Mouse (Mus musculus) liver, embryonic 11.5 days (tissue): ENCODE measurements around the gene Frmd4b. TPM values are rescaled to one million over a fixed set of nuclear protein-coding genes. Genes with fewer than 3 reads are reported as not detected.

Experiments used
- ATAC-seq: fragments of 200-750 bp; cut with Nextera tagmentation; replicated peaks from 2 replicates; pipeline ENCODE4 v1.8.0; 2017; ENCODE audit warnings: moderate number of reproducible peaks, mild to moderate bottlenecking, moderate TSS enrichment, moderate library complexity; ENCODE audit not compliant: low FRiP score
- DNase-seq: peaks from one replicate; pipeline ENCODE4 v3.0.0-alpha.2; 2017; ENCODE audit warnings: low spot score
- H3K27ac ChIP-seq: fragments of 300-500 bp; sonication (generic); 2 replicates; pipeline ENCODE4 v1.5.1; 2014; ENCODE audit warnings: mild to moderate bottlenecking, low read depth, low read length, control low read depth
- H3K27me3 ChIP-seq: fragments of 300-500 bp; sonication (generic); replicated peaks from 2 replicates; pipeline ENCODE4 v1.6.1; 2014; ENCODE audit warnings: low read length, mixed read lengths; ENCODE audit not compliant: control insufficient read depth, insufficient read depth
- H3K36me3 ChIP-seq: fragments of 300-500 bp; sonication (generic); 2 replicates; pipeline ENCODE4 v1.6.1; 2014; ENCODE audit warnings: mild to moderate bottlenecking, low read length, moderate library complexity, mixed read lengths; ENCODE audit not compliant: control insufficient read depth, insufficient read depth
- H3K4me1 ChIP-seq: fragments of 300-500 bp; sonication (generic); replicated peaks from 2 replicates; pipeline ENCODE4 v1.6.1; 2014; ENCODE audit warnings: low read length, mixed read lengths; ENCODE audit not compliant: control insufficient read depth, insufficient read depth
- H3K4me2 ChIP-seq: fragments of 300-500 bp; sonication (generic); 2 replicates; pipeline ENCODE4 v1.6.1; 2014; ENCODE audit warnings: mild to moderate bottlenecking, control low read depth, moderate library complexity
- H3K4me3 ChIP-seq: fragments of 300-500 bp; sonication (generic); 2 replicates; pipeline ENCODE4 v1.5.1; 2014; ENCODE audit warnings: low read depth, low read length, control low read depth
- H3K9ac ChIP-seq: fragments of 300-500 bp; sonication (generic); 2 replicates; pipeline ENCODE4 v1.6.1; 2014; ENCODE audit warnings: low read depth, low read length, control low read depth
- H3K9me3 ChIP-seq: fragments of 300-500 bp; sonication (generic); 2 replicates; pipeline ENCODE4 v1.6.1; 2016; ENCODE audit warnings: low read length, inconsistent platforms, mixed read lengths; ENCODE audit not compliant: control insufficient read depth
- WGBS: fragments of 180-500 bp; shearing (Covaris S2); extraction: QIAGEN DNeasy Blood & Tissue Kit; methylation state at CpG from one replicate; pipeline ENCODE4 v1.1.7; 2014; 5-methylcytosine and 5-hydroxymethylcytosine counted together
- polyA plus RNA-seq: library from polyadenylated mRNA; unstranded; fragments of >200 nt; fragmentation: Nextera tagmentation; extraction: Ambion mirVana; gene quantifications from 2 replicates; pipeline ENCODE4 v1.2.1, GENCODE M21; 2014

Frmd4b gene
- polyA plus RNA-seq, 1 experiment from 2014 or later, result 16.6 TPM

GRCm38 (mm10) chr6:97507893-97508292, 109.4 kb downstream of the Frmd4b start:
- 90% methylated on average over 3 of the region's 3 CpGs for WGBS
- Histone ChIP-seq H3K27me3 (no peaks in the 10 kb centered on the region), H3K36me3 (no peaks in the 10 kb centered on the region), H3K4me3 (no peak overlapping the region), H3K4me2 (no peak overlapping the region), H3K4me1 (no peaks in the 10 kb centered on the region), H3K9ac (no peak overlapping the region), H3K27ac (no peak overlapping the region), H3K9me3 (no peaks in the 10 kb centered on the region)
- no peak for DNase-seq
- ATAC-seq, result no peak

- ATAC-seq (no peak), DNase-seq (no peak)
- 33% methylated on average over 15 of the region's 15 CpGs for WGBS
- Histone ChIP-seq H3K4me1 (no peaks in the 10 kb centered on the region), H3K27ac (no peak overlapping the region), H3K4me2 (no peak overlapping the region), H3K9ac (no peak overlapping the region), H3K4me3 (no peak overlapping the region), H3K9me3 (no peaks in the 10 kb centered on the region), H3K36me3 (no peaks in the 10 kb centered on the region), H3K27me3 (no peaks in the 10 kb centered on the region)
Measured at GRCm38 (mm10) chr6:97506141-97506650, 111.1 kb downstream of the Frmd4b start.

- DNase-seq (no peak), ATAC-seq (no peak)
- H3K9ac ChIP-seq, result no peak overlapping the region
- H3K36me3 ChIP-seq, result no peaks in the 10 kb centered on the region
- no peak overlapping the region for H3K27ac ChIP-seq
- no peak overlapping the region for H3K4me3 ChIP-seq
- 44% methylated on average over 5 of the region's 5 CpGs for WGBS
- no peaks in the 10 kb centered on the region for H3K27me3 ChIP-seq
- no peaks in the 10 kb centered on the region for H3K4me1 ChIP-seq
- H3K4me2 ChIP-seq, result no peak overlapping the region
- no peaks in the 10 kb centered on the region for H3K9me3 ChIP-seq
Measured at GRCm38 (mm10) chr6:97504673-97505072, 112.7 kb downstream of the Frmd4b start.

- H3K4me2 ChIP-seq, result no peak overlapping the region
- DNase-seq, result no peak
- no peak overlapping the region for H3K27ac ChIP-seq
- no peaks in the 10 kb centered on the region for H3K4me1 ChIP-seq
- H3K27me3 ChIP-seq, result no peaks in the 10 kb centered on the region
- no peaks in the 10 kb centered on the region for H3K9me3 ChIP-seq
- no peaks in the 10 kb centered on the region for H3K36me3 ChIP-seq
- H3K9ac ChIP-seq, result no peak overlapping the region
- no peak overlapping the region for H3K4me3 ChIP-seq
- no peak for ATAC-seq
- 80% methylated on average over 7 of the region's 7 CpGs for WGBS
Measured at GRCm38 (mm10) chr6:97501000-97501399, 116.3 kb downstream of the Frmd4b start.

GRCm38 (mm10) chr6:97500246-97500645, 117.1 kb downstream of the Frmd4b start:
- Histone ChIP-seq H3K9ac (no peak overlapping the region), H3K4me3 (no peak overlapping the region), H3K4me1 (no peaks in the 10 kb centered on the region), H3K27me3 (no peaks in the 10 kb centered on the region), H3K4me2 (no peak overlapping the region), H3K36me3 (no peaks in the 10 kb centered on the region), H3K9me3 (no peaks in the 10 kb centered on the region), H3K27ac (no peak overlapping the region)
- ATAC-seq (no peak), DNase-seq (no peak)
- 77% methylated on average over 6 of the region's 6 CpGs for WGBS

GRCm38 (mm10) chr6:97496002-97496401, 121.3 kb downstream of the Frmd4b start:
- Histone ChIP-seq H3K4me1 (no peaks in the 10 kb centered on the region), H3K36me3 (no peaks in the 10 kb centered on the region), H3K27me3 (no peaks in the 10 kb centered on the region), H3K4me3 (no peak overlapping the region), H3K4me2 (no peak overlapping the region), H3K27ac (no peak overlapping the region), H3K9me3 (no peaks in the 10 kb centered on the region), H3K9ac (no peak overlapping the region)
- DNase-seq, result no peak
- ATAC-seq, result no peak
- 74% methylated on average over 1 of the region's 1 CpGs for WGBS

- WGBS, result 76% methylated on average over 5 of the region's 5 CpGs
- no peak for ATAC-seq
- DNase-seq, result no peak
- H3K27me3 ChIP-seq, result peaks cover 27% of the 10 kb centered on the region
- no peaks in the 10 kb centered on the region; the same call in 1 of the 2 replicates for H3K4me1 ChIP-seq
- no peaks in the 10 kb centered on the region for H3K9me3 ChIP-seq
- H3K27ac ChIP-seq, result no peak overlapping the region
- no peaks in the 10 kb centered on the region for H3K36me3 ChIP-seq
- no peak overlapping the region for H3K9ac ChIP-seq
- no peak overlapping the region for H3K4me2 ChIP-seq
- no peak overlapping the region for H3K4me3 ChIP-seq
Measured at GRCm38 (mm10) chr6:97491065-97491464, 126.3 kb downstream of the Frmd4b start.

- Histone ChIP-seq H3K4me2 (no peak overlapping the region), H3K27ac (no peak overlapping the region), H3K9me3 (no peaks in the 10 kb centered on the region), H3K27me3 (peaks cover 32% of the 10 kb centered on the region), H3K4me1 (no peaks in the 10 kb centered on the region; the same call in 1 of the 2 replicates), H3K36me3 (no peaks in the 10 kb centered on the region), H3K9ac (no peak overlapping the region), H3K4me3 (no peak overlapping the region)
- no peak for DNase-seq
- 37% methylated on average over 7 of the region's 7 CpGs for WGBS
- no peak for ATAC-seq
Measured at GRCm38 (mm10) chr6:97488821-97489220, 128.5 kb downstream of the Frmd4b start.

- no peak overlapping the region for H3K9ac ChIP-seq
- no peak overlapping the region for H3K4me3 ChIP-seq
- DNase-seq (no peak), ATAC-seq (no peak)
- peaks cover 32% of the 10 kb centered on the region for H3K27me3 ChIP-seq
- H3K4me2 ChIP-seq, result no peak overlapping the region; the same call in 1 of the 2 replicates
- H3K27ac ChIP-seq, result no peak overlapping the region
- H3K9me3 ChIP-seq, result no peaks in the 10 kb centered on the region
- no peaks in the 10 kb centered on the region for H3K36me3 ChIP-seq
- no peaks in the 10 kb centered on the region; the same call in 1 of the 2 replicates for H3K4me1 ChIP-seq
- WGBS, result 35% methylated on average over 8 of the region's 8 CpGs
Measured at GRCm38 (mm10) chr6:97488280-97488679, 129.1 kb downstream of the Frmd4b start.
